Mouse (Mus musculus): Measurements from ENCODE around the gene C1qb. TPM values are rescaled to one million over a fixed set of nuclear protein-coding genes. Genes with fewer than 3 reads are reported as not detected.

The C1qb gene
- total RNA-seq, 2 experiments from 2014 or later = 36.1 to 43.9 TPM

DNA sequence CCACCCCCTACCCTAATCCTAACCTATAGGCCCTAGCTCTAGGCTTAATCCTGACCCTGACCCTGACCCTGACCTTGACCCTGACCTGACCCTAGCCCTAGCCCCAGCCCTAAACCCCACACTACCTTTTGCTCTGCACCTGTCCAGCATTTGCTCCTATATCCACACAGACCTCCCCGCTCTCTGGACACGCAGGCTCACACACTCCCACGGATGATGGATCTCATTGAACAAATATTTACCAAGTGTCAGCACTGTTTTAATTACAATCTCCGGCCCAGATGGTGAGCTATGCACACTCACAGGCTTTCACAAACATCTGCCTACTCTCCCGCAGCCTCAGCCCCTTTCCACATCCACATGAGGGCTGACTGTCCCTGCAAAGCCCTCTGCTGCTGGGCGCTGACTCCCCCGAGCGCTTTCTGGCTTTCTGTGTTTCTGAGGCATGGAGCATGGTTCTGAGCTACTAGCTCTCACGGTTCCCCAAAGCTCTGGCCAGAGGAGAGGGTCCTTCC lies 12.2 kb upstream of the C1qb start:
- no peak for DNase-seq (ENCODE audit: low spot score in 2 of 2)
- intact Hi-C loops (cut with DNase I) = loop anchor here (10.0 kb wide), 1 partner anchor 407 kb away; no protein-coding TSS in a partner anchor

DNA sequence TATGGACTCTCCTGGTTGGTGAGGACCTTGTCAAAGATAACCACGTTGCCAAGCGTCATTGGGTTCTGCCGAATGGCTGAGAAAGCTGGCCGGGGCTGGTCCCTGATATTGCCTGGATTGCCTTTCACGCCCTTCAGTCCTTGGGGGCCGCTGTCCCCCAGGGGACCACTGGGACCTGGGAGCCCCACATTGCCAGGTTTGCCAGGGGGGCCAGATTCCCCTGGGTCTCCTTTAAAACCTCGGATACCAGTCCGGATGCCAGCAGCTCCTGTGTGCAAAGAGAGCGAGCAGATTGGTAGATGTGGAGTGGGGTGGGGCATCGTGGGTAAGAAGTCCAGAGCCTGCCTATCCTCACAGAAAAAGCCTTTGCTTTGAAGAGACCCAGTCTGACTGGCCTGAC lies 10.5 kb upstream of the C1qb start:
- DNase-seq (ENCODE audit: low spot score in 2 of 2) = no peak
- intact Hi-C loops (cut with DNase I) = loop anchor here (10.0 kb wide), 1 partner anchor 408 kb away; no protein-coding TSS in a partner anchor

DNA sequence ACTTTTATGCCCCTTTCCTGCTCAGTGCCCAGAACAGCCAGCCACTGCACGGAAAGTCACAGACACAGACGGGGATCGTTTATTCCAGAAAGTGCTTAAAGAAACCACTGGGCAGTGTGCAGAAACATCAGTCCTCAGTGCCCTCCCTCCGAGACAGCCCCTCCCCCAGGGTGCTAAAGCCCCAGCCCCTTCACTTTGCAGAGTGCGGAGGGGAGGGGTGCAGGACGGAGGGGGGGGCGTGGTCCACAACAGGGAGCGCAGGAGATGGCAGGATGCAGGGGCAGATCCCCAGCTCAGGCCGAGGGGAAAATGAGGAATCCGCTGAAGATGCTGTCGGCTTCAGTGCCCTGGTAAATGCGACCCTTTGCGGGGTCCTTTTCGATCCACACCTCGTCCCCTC lies 9.9 kb upstream of the C1qb start:
- no peak for DNase-seq (ENCODE audit: low spot score in 2 of 2)
- intact Hi-C loops (cut with DNase I) = loop anchor here (10.0 kb wide), 1 partner anchor 409 kb away; no protein-coding TSS in a partner anchor

DNA sequence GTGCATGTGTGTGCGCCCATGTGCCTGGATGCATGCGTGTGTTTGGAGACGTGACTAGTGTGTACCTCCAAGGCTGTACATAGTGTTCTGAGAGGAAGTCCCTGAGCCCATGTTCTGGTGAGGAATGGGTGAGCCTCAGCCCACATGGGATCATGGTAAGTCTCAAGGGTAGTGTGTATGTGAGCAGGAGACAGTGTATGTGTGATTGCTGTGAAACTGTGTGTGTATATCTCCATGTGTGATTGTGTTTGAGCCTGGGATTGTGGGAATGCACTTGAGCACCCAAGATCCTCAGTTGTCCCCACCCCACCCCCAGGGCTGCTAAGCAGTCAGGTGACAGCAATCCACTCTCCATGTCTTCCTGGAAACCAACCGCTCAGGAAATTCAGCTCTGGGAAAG lies 8.8 kb upstream of the C1qb start:
- intact Hi-C loops (cut with DNase I) = loop anchor here (1.0 to 10.0 kb wide), 3 partner anchors 87 to 410 kb away; no protein-coding TSS in a partner anchor
- no peak for DNase-seq (ENCODE audit: low spot score in 2 of 2)

DNA sequence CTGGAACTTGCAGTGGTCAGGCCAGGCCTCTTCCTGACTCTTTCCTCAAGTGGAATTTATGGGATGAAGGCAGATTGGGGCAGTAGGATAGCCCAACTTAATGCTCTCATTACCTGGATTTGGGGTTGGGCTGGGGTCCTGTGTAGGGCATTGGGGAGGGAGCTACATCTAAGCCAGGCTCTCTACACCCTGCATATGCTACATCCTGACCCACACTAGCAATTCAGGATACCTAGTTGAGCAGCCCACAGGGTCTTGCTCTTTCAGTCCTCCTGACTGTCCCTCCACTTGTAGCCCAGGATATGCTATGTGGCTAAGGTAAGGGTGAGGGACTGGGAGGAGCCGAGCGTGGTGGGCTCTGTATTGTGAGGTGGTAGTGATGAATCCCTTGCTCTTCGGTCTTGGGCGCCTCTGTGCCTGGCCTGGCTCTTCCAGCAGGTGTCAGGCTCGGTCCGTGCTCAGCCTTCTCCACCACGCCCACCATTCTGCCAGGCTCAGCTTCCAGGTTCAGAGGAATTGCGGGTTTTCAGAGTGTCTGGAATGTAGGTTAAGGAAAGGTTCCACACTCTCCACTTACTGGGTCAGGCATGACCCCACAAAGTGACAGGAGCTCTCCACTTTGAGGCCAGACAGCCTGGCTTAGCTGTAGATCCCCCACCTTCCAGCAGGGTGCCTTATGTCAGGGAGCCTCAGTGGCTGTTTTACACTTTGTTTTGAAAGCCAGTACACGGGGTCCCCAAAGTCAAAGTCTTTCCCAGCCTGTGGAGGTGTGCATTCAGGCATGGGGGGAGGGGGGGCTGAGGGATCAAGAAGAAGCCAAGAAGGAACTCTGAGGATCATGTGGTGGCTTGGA lies 7.9 kb upstream of the C1qb start:
- intact Hi-C loops (cut with DNase I) = loop anchor here (1.0 to 10.0 kb wide), 3 partner anchors 88 to 411 kb away; no protein-coding TSS in a partner anchor
- peak; percentile 75 to 78 for DNase-seq (ENCODE audit: low spot score in 2 of 2)

DNA sequence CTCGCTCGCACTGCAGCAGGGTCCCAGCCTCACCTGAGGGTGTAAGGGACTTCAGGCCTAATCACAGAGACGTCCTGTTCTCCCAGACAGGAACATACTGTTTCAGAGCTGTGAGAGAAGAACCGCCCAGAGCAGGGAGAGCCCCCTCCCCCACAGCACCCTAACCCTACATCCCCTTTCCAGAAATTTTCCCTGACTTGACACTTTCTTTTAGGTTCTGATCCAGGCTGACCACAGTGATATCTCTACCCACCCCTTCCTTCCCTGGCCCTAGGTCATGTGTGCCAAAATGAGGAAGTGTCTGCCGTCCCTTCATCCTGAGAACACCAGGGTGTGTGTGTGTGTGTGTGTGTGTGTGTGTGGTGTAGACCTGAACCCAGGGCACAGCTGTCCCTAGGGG lies 6.8 kb upstream of the C1qb start, which contains the start of gene C1qc:
Gene C1qc, minus strand, starts transcription at position 255 of the 400 bp plus-strand sequence.
- intact Hi-C loops (cut with DNase I) = loop anchor here (5.0 to 10.0 kb wide), 2 partner anchors 89 to 412 kb away; no protein-coding TSS in a partner anchor
- DNase-seq (ENCODE audit: low spot score in 2 of 2) = peak; percentile 40 to 63

DNA sequence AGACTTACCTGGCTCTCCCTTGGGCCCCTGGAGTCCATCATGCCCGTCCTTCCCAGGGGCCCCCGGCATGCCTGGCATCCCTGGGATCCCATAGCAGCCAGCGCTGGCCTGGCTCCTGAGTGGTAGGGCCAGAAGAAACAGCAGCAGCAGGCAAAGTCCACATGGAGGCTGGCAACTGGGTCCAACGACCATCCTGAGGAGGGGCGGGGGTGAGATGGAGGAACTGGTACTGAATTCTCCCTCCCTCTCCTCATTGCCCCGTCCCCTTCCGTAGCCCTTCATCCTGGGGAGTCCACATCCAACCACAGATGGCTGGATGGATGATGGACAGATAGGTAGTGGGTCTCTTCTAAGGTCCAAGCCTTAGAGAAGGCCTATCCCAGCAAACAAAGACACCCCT lies 6.4 kb upstream of the C1qb start:
- no peak for DNase-seq (ENCODE audit: low spot score in 2 of 2)
- intact Hi-C loops (cut with DNase I) = loop anchor here (5.0 to 10.0 kb wide), 2 partner anchors 90 to 412 kb away; no protein-coding TSS in a partner anchor

DNA sequence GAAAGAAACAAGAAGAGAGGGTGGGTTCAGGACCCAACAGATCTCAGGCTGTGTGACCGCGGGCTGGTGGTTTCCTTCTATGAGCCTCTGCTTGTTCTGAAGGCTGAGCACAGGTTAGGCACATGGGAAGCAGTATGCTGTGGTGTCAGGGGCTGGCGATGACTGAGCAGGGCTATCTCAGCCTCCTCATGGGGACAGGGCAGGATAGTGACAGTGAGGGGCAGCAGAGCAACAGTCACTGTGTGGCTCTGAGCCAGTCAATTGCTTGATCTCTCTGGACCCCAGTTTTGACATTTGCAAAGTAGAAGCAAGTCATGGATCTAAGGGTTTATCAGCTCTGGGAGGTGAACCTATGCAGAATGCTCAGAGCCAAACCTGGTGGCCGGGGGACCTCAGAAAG lies 5.1 kb upstream of the C1qb start:
- intact Hi-C loops (cut with DNase I) = loop anchor here (5.0 to 10.0 kb wide), 2 partner anchors 91 to 414 kb away; no protein-coding TSS in a partner anchor
- DNase-seq (ENCODE audit: low spot score in 2 of 2) = no peak

DNA sequence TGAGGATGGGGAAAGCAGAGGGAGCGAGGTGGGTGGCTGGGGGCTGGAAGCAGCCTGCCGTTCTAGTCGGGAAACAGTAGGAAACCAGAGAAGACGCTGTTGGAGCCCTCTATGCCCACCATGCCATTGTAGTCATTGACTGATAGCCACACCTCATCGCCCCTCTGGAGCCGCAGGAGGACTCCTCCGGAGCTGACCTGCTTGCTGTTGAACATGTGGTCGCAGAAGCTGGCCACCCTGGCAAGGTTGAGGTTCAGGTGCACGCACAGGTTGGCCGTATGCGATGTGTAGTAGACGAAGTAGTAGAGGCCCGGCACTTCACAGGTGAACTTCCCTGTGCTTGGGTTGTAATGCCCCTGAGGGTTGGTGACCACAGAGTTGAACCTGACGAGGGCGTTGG lies 4.0 kb upstream of the C1qb start:
- intact Hi-C loops (cut with DNase I) = loop anchor here (5.0 to 10.0 kb wide), 2 partner anchors 92 to 415 kb away; no protein-coding TSS in a partner anchor
- DNase-seq (ENCODE audit: low spot score in 2 of 2) = no peak

DNA sequence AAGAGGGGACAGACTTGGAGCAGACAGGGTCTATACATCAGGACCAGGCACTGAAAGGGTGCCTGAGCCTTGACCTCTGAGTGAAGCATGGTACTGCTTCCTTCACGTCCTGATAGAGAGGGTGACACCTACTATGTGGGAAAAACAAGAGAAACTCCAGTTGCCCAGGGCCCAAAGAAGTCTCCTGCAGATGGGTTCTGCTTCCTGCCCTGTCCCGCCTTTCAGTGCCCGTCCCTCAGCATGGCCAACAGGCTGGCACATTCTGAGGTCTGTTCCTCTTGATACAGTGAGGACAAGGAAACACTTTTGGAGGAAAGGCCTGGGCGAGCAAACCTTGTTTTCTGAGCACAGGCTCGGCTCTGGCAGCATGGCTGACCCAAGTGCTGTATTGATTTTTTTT lies 1.7 kb upstream of the C1qb start:
- no peak for DNase-seq (ENCODE audit: low spot score in 2 of 2)
- intact Hi-C loops (cut with DNase I) = no loop called here

DNA sequence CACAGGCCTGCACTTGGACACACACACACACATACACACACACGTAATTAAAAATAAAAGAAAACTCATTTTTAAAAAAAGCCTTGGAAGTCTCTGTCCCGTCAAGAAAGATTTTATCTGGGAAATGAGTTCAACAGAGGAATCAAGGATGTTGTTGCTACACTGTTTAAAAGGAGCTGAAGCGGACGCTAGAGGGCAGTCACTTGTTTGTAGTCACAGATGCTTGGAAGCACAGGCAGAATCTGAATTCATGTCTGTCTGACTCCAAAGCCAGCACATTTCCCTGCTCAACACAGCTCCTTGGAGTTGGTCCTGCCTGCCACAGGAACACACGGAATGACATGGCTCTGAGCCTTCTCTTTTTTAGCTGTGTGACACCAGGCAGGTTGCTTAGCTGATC lies 7.4 kb downstream of the C1qb start:
- intact Hi-C loops (cut with DNase I) = loop anchor here (5.0 kb wide), 1 partner anchor 201 kb away; no protein-coding TSS in a partner anchor
- DNase-seq (ENCODE audit: low spot score in 2 of 2) = peak; percentile 39 to 48

DNA sequence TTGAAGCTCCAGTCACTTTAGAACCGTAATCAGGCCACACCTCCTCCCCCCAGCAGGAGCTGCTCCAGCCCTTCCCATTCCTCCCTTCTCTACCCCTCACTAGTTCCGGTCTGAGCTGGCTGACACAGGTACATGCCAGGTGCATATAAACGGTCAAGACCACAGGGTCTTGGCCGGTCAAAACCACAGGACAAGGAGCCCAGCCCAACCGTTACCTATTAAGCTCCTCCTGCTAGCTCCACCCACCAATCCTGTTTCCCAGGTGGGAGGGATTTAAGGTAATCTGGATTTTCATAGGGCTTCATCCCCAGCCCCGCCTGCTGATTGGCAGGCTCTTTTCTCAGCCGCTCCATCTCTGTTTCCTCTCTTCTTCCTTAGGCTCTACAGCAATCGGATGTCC lies 7.8 kb downstream of the C1qb start:
- DNase-seq (ENCODE audit: low spot score in 2 of 2) = no peak
- intact Hi-C loops (cut with DNase I) = loop anchor here (5.0 kb wide), 1 partner anchor 201 kb away; no protein-coding TSS in a partner anchor

DNA sequence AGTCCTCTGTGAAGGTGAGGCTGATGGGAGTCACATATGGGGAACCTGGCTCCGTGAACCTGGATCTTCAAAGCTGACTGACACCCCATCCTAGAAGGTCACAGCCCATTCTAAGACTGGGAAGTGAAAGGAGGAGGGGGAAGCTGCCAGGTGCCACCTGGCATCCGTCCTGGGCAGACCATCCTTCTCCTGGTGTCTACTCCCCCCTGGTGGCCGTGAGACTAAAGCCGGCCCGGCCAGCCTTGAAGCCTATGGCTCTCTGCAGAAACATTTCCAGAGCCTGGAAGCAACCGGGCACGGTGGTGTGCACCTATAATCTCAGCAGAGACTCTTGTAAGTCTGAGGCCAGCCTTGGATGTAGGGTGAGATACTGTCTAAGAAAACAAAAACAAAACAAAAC lies 9.0 kb downstream of the C1qb start:
- peak; percentile 69 to 71 for DNase-seq (ENCODE audit: low spot score in 2 of 2)
- intact Hi-C loops (cut with DNase I) = loop anchor here (2.0 to 5.0 kb wide), 2 partner anchors 200 to 226 kb away; no protein-coding TSS in a partner anchor

DNA sequence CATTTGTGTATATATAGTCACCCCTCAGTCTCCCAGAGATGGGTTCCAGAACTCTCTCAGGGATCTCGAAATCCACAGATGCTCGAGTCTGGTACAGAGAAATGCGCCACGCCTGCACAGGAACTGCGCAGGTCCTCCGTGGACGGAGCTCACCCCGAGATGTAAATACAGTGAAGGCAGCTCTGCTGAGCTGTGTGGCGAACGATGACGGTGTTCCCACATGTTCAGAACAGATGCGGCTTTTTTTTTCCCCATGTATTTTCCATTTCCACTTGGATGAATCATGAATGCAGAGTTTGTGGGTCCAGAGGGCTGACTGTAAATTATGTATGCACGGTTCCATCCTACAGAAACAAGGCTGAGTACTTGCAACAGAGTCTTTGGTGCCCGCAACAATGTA lies 11.0 kb downstream of the C1qb start:
- intact Hi-C loops (cut with DNase I) = loop anchor here (5.0 kb wide), 1 partner anchor 198 kb away; no protein-coding TSS in a partner anchor
- DNase-seq (ENCODE audit: low spot score in 2 of 2) = peak; percentile 29 to 64

DNA sequence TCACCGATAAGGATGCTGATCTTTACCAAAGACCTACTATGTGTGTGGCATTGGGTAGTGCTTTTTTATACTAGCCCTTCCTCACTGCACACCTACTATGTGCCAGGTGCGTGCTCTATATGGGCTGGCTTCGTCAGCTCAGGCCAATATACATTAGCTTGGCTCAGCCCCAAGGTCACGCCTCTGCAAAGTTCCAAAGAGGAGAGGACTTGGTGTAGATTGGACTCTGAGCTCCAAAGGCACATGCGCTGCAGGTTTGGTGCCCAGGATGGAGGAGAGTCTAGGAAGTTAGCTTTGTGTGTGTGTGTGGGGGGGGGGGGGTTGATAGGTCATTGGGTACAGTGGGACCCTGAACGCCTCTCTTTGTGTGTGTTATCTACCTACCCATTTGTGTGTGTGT lies 17.6 kb downstream of the C1qb start:
- intact Hi-C loops (cut with DNase I) = no loop called here
- DNase-seq (ENCODE audit: low spot score in 2 of 2) = no peak

DNA sequence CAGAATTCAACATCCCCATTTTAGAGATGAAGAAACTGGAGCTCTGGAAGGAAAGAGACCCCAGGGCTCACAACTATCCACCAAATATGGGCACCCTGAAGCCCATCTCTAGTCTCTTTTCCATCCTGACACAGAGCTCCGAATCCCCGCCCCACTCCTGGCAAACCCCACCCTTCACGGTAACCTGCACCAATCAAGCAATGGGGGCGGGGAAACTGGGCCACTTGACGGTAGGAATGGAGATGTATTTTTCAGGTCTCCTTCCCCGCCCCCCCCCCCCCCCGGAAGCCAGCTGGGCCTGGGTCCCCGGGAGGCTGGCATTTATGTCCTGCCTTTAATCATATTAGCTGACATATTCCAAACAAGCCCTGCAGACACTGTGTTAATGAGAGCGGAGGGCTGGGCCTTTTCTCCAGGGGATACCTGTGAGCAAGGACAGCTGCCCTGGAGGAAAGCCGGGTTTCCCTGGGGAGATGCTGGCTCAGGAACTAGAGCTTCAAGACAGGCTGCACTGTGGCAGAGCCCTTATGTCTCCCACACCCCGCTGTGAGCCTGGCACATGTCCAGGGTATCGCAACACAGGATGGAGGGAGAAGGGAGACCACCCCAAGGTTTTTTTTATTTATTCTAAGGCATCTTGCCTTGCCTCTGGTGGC lies 18.2 kb downstream of the C1qb start:
- intact Hi-C loops (cut with DNase I) = no loop called here
- no peak for DNase-seq (ENCODE audit: low spot score in 2 of 2)

DNA sequence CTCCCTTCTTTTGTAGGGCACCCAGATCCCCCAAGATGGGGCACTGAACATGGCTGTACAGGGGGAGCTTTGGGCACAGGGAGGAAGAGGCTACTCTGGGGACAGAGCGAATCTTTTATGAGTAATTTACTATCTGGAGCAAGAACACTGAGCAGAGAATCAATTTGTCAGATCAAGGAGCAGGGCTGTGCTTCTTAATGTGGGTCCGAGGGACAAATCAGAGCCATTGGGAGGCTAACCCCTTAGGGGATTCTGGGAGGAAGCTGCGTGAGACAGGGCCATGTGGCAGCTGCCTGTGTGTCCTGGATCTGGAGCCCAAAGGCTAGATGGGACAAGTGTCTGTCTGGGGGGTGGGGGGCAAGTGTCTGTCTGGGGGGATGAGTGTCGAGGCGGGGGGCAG lies 20.5 kb downstream of the C1qb start:
- intact Hi-C loops (cut with DNase I) = no loop called here
- DNase-seq (ENCODE audit: low spot score in 2 of 2) = no peak

DNA sequence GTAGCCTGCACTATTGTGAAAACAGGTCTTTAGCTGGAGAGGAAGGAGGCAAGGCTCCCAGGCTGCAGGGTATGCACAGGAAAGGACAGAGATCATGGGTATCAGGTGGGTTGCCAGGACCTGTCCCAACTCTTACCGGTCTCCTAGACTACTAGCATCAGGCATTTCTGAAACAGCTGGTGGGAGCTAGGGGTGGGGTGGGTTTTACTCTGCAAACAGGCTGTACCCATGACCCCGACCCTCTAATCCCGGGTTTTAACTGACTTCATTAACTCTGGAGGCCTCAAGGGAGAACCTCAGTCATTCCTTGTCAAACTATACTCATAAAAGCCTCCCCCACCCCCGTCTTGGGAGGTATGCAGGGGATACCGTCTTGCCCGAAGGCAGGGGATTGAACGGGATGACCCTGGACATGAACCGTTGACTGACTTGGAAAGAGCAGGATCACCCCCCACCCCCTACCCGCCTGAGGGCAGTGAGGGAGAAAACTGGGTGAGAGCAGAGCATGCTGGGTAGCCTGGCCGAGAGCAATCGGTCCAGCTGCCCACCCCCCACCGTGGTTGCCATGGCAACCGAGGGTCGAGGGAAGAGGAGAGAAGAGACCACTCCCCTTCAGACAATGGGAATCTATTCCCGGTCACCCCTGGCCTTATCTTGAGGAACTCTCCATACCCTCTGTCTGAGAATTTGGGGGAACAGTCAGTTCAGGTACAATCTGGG lies 21.1 kb downstream of the C1qb start:
- no peak for DNase-seq (ENCODE audit: low spot score in 2 of 2)
- intact Hi-C loops (cut with DNase I) = no loop called here

DNA sequence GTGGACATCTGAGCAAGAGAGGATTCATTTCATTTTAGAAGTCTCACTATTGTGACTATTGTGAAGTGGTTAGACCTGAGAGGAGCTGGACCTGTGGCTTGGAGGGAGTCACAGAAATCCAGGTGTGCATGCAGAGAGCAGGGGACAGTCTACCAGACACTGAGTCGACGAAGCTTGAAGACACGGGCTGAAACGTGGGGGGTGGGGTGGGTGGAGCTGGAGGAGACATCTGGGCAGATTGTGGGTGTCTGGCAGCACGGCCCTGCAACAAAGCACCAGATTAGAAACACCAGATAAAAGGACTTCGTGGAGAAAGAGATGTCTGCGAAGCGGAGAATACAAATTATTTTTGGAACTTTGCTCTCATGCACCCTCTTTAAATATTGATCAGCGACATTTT lies 22.5 kb downstream of the C1qb start:
- no peak for DNase-seq (ENCODE audit: low spot score in 2 of 2)
- intact Hi-C loops (cut with DNase I) = no loop called here
